Mouse (Mus musculus): Measurements from ENCODE around the gene Anapc11. TPM values are rescaled to one million over a fixed set of nuclear protein-coding genes. Genes with fewer than 3 reads are reported as not detected.
"Not testable (repeated sequence)": the region's sequence is repeated elsewhere in the genome, so short reads cannot be mapped to it uniquely, and the experiment has no call there.

Gene Anapc11
- polyA plus RNA-seq, 1 experiment from 2014 or later: 126 TPM

DNA sequence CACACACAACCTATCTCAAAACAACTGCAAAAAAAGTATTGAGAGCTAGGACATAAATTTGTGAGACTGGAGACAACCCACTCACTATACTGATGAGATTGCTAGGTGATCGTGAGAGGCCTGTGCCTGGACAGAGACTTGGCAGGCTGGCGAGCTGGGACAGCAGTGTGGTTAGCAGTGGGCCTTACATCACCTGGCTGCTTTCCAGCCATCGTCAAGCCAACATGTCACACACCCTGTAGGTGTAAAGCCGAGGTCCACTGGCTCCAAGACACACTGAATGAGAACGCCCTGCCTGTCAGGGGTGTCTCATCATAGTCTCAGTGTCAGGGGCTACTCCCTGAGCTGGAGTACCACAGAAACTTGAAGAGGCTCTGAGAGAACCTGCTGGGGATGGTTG is 45.5 kb upstream of the Anapc11 start:
- no peaks in the 10 kb centered on the region for H3K27me3 ChIP-seq (ENCODE audit: control insufficient read depth, insufficient read depth, low read length)
- 65% methylated on average over 5 of the region's 5 CpGs for WGBS
- no peak overlapping the region for H3K27ac ChIP-seq (replicated peaks)
- TF ChIP-seq EP300 (optimal IDR thresholded peaks at IDR 0.05) (no peak), CTCF (IDR thresholded peaks at IDR 0.05; ENCODE audit: low read depth) (no peak)
- DNase-seq (ENCODE audit: low spot score) (no peak), ATAC-seq (ENCODE audit: low FRiP score, low TSS enrichment) (no peak)
- no peak overlapping the region for H3K4me3 ChIP-seq (ENCODE audit: low read depth, low read length)
- H3K4me2 ChIP-seq (replicated peaks; ENCODE audit: low read depth): no peak overlapping the region
- H3K36me3 ChIP-seq (ENCODE audit: control insufficient read depth, insufficient read depth, low read length): no peaks in the 10 kb centered on the region
- no peaks in the 10 kb centered on the region for H3K9me3 ChIP-seq (ENCODE audit: control insufficient read depth, low read length)
- no peak overlapping the region for H3K9ac ChIP-seq (ENCODE audit: low read length)
- H3K4me1 ChIP-seq (replicated peaks; ENCODE audit: control insufficient read depth, insufficient read depth): peaks cover 5% of the 10 kb centered on the region; the same call in 1 of the 2 replicates

DNA sequence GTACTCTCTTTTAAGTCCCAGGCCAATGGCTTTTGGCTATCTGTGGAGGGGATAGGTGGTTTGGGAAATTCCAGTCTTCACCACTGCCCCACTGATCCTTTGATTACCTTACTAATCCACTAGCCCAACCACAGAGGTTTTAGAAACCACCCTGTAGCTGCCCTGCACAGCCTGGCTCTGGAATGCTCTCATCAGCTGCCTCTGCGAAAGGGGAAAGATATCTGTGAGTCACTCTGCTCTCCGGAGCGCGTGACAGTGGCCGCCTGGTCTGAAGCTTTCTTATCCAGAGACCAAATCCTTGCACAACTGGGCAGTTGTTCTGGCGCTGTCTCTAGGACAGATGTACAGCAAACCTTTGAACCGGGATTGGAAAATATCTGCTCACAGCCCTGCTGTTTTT is 43.4 kb upstream of the Anapc11 start:
- H3K4me1 ChIP-seq (replicated peaks; ENCODE audit: control insufficient read depth, insufficient read depth): no peaks in the 10 kb centered on the region
- no peak for ATAC-seq (ENCODE audit: low FRiP score, low TSS enrichment)
- no peaks in the 10 kb centered on the region for H3K27me3 ChIP-seq (ENCODE audit: control insufficient read depth, insufficient read depth, low read length)
- 63% methylated on average over 7 of the region's 7 CpGs for WGBS
- no peak overlapping the region for H3K9ac ChIP-seq (ENCODE audit: low read length)
- H3K9me3 ChIP-seq (ENCODE audit: control insufficient read depth, low read length): no peaks in the 10 kb centered on the region
- H3K27ac ChIP-seq (replicated peaks): no peak overlapping the region
- no peak for TF ChIP-seq CTCF (IDR thresholded peaks at IDR 0.05; ENCODE audit: low read depth)
- TF ChIP-seq EP300 (optimal IDR thresholded peaks at IDR 0.05): no peak
- no peak for DNase-seq (ENCODE audit: low spot score)
- H3K36me3 ChIP-seq (ENCODE audit: control insufficient read depth, insufficient read depth, low read length): peaks cover 7% of the 10 kb centered on the region; the same call in 1 of the 2 replicates
- no peak overlapping the region for H3K4me2 ChIP-seq (replicated peaks; ENCODE audit: low read depth)
- H3K4me3 ChIP-seq (ENCODE audit: low read depth, low read length): no peak overlapping the region

DNA sequence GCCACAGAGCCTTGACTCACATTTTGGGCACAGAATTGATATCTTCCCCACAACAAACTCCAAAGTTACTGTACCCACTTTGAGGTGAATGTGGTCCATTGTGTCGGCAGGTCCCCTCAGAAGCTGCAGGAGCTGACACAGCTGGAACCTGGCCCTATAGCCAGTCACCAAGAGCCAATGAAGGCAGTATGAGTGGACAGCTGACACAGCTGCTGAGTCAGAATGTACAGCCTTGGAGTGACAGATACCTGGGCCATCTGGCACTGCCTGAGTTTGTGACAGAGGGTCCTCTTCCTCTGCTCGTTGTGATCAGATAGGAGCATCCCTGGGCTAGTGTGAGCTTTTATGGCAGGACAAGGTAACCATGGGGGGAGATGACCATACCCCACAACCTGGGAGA is 43.0 kb upstream of the Anapc11 start:
- Histone ChIP-seq H3K27ac (replicated peaks) (no peak overlapping the region), H3K9me3 (ENCODE audit: control insufficient read depth, low read length) (no peaks in the 10 kb centered on the region), H3K4me2 (replicated peaks; ENCODE audit: low read depth) (no peak overlapping the region), H3K4me1 (replicated peaks; ENCODE audit: control insufficient read depth, insufficient read depth) (no peaks in the 10 kb centered on the region), H3K9ac (ENCODE audit: low read length) (no peak overlapping the region), H3K4me3 (ENCODE audit: low read depth, low read length) (no peak overlapping the region), H3K27me3 (ENCODE audit: control insufficient read depth, insufficient read depth, low read length) (no peaks in the 10 kb centered on the region), H3K36me3 (ENCODE audit: control insufficient read depth, insufficient read depth, low read length) (peaks cover 9% of the 10 kb centered on the region)
- no peak for DNase-seq (ENCODE audit: low spot score)
- peak; percentile 48; the same call in 1 of the 2 replicates for ATAC-seq (ENCODE audit: low FRiP score, low TSS enrichment)
- WGBS: 75% methylated on average over 2 of the region's 2 CpGs
- TF ChIP-seq EP300 (optimal IDR thresholded peaks at IDR 0.05): no peak
- no peak for TF ChIP-seq CTCF (IDR thresholded peaks at IDR 0.05; ENCODE audit: low read depth)

DNA sequence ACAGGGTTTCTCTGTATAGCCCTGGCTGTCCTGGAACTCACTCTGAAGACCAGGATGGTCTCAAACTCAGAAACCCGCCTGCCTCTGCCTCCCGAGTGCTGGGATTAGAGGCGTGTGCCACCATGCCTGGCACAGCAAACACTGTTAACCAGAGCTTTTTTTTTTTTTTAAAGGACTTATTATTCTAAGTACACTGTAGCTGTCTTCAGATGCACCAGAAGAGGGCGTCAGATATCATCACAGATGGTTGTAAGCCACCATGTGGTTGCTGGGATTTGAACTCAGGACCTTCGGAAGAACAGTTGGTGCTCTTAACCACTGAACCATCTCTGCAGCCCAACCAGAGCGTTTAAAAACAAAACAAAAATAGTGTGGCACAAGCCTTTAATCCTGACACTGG is 39.4 kb upstream of the Anapc11 start:
- not testable (repeated sequence) for H3K9me3 ChIP-seq (ENCODE audit: control insufficient read depth, low read length); DNase-seq (ENCODE audit: low spot score); H3K4me2 ChIP-seq (replicated peaks; ENCODE audit: low read depth); H3K9ac ChIP-seq (ENCODE audit: low read length); H3K4me1 ChIP-seq (replicated peaks; ENCODE audit: control insufficient read depth, insufficient read depth); H3K4me3 ChIP-seq (ENCODE audit: low read depth, low read length); ATAC-seq (ENCODE audit: low FRiP score, low TSS enrichment); H3K27ac ChIP-seq (replicated peaks); H3K27me3 ChIP-seq (ENCODE audit: control insufficient read depth, insufficient read depth, low read length)
- peaks cover 42% of the 10 kb centered on the region for H3K36me3 ChIP-seq (ENCODE audit: control insufficient read depth, insufficient read depth, low read length)
- peak; percentile 17; the same call in 1 of the 2 replicates for TF ChIP-seq CTCF (IDR thresholded peaks at IDR 0.05; ENCODE audit: low read depth)
- WGBS: 80% methylated on average over 6 of the region's 6 CpGs

DNA sequence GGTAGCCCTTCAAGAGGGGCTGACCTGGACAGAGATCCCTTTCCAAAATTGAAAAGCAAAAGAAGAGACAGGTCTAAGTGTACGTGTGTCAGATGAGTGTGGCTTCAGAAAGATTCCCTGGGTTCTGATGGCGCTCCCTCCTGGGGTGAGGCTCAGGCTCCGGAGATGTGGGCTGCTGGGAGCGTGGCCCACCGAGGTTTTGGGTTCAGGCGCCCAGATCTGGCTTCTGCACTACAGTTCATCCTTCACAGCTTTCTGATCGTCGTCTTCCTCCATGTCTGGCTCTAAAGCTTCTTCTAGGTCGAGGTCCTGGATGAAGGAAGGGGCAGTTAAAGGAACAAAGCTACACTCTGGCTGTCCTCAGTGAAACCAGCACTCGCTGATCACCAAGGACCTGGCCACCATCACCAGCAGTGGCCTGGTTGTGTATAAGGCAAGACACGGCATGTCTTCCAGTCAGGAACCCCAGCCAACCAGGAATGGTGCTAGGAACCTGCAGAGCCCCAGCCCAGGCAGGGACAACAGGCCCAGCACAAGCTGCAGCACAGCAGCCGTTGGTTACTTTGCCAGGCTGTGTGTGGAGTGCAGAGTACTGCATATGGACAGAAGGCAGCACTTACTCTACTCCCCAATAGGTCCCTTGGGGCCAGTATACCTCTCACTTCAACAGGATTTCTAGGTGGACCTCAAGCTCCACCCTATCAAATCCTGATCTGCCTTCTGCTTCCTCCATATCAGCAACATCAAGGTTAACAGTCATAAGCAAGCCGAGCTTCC is 37.1 kb upstream of the Anapc11 start:
- Histone ChIP-seq H3K9me3 (ENCODE audit: control insufficient read depth, low read length) (no peaks in the 10 kb centered on the region), H3K4me3 (ENCODE audit: low read depth, low read length) (no peak overlapping the region), H3K36me3 (ENCODE audit: control insufficient read depth, insufficient read depth, low read length) (peaks cover 54% of the 10 kb centered on the region), H3K27ac (replicated peaks) (no peak overlapping the region), H3K4me1 (replicated peaks; ENCODE audit: control insufficient read depth, insufficient read depth) (no peaks in the 10 kb centered on the region), H3K9ac (ENCODE audit: low read length) (no peak overlapping the region), H3K27me3 (ENCODE audit: control insufficient read depth, insufficient read depth, low read length) (no peaks in the 10 kb centered on the region), H3K4me2 (replicated peaks; ENCODE audit: low read depth) (no peak overlapping the region)
- ATAC-seq (ENCODE audit: low FRiP score, low TSS enrichment) (no peak), DNase-seq (ENCODE audit: low spot score) (no peak)
- TF ChIP-seq CTCF (IDR thresholded peaks at IDR 0.05; ENCODE audit: low read depth) (no peak), EP300 (optimal IDR thresholded peaks at IDR 0.05) (no peak)
- 90% methylated on average over 13 of the region's 13 CpGs for WGBS

DNA sequence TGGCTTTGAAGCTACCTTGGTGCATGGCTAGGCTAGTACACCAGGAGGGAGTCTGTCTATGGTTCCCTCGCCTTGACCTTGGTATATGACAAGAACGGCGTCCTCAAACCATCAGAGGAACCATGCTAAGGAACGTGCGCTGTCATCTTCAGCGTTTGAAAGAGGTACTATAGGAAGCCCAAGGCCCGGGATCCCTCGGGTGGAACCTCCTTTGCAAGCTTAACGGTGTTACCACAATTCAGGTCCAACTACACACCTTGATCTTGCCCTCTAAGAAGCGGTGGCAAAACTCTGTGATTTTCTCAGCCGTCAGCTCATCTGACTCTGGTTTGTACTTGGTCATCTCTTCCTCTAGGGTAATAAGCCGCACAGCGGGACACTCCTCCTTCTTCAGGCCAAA is 35.3 kb upstream of the Anapc11 start:
- Histone ChIP-seq H3K9ac (ENCODE audit: low read length) (no peak overlapping the region), H3K4me1 (replicated peaks; ENCODE audit: control insufficient read depth, insufficient read depth) (no peaks in the 10 kb centered on the region), H3K4me2 (replicated peaks; ENCODE audit: low read depth) (no peak overlapping the region), H3K27ac (replicated peaks) (no peak overlapping the region), H3K36me3 (ENCODE audit: control insufficient read depth, insufficient read depth, low read length) (peaks cover 68% of the 10 kb centered on the region), H3K27me3 (ENCODE audit: control insufficient read depth, insufficient read depth, low read length) (no peaks in the 10 kb centered on the region), H3K9me3 (ENCODE audit: control insufficient read depth, low read length) (no peaks in the 10 kb centered on the region), H3K4me3 (ENCODE audit: low read depth, low read length) (no peak overlapping the region)
- TF ChIP-seq EP300 (optimal IDR thresholded peaks at IDR 0.05) (no peak), CTCF (IDR thresholded peaks at IDR 0.05; ENCODE audit: low read depth) (no peak)
- 94% methylated on average over 13 of the region's 13 CpGs for WGBS
- no peak for ATAC-seq (ENCODE audit: low FRiP score, low TSS enrichment)
- DNase-seq (ENCODE audit: low spot score): no peak
